Mouse (Mus musculus): ENCODE measurements around the gene Tcirg1. TPM values are rescaled to one million over a fixed set of nuclear protein-coding genes. Genes with fewer than 3 reads are reported as not detected.

Gene Tcirg1
- total and polyA plus RNA-seq, 3 experiments: 7.4 to 50.5 (median 12.4) TPM

- Histone ChIP-seq H3K9ac (ENCODE audit: low read depth, low read length) (no peak overlapping the region), H3K27me3 (ENCODE audit: control insufficient read depth, insufficient read depth, low read length) (no peaks in the 10 kb centered on the region), H3K4me3 (no peak overlapping the region), H3K4me1 (ENCODE audit: control insufficient read depth, insufficient read depth, low read length) (no peaks in the 10 kb centered on the region; the same call in 1 of the 2 replicates), H3K36me3 (ENCODE audit: control insufficient read depth, insufficient read depth, low read length) (no peaks in the 10 kb centered on the region), H3K27ac (no peak overlapping the region), H3K79me2 (replicated peaks; ENCODE audit: control insufficient read depth, insufficient read depth, low read length) (no peaks in the 10 kb centered on the region)
- 80% methylated on average over 14 of the region's 14 CpGs for WGBS
- TF ChIP-seq CTCF (IDR thresholded peaks at IDR 0.05) (no peak), EP300 (IDR thresholded peaks at IDR 0.05; ENCODE audit: insufficient read depth, low read depth, low read length) (no peak), POLR2A (IDR thresholded peaks at IDR 0.05; ENCODE audit: insufficient read depth, low read depth, low read length) (no peak)
- intact Hi-C loops (cut with DNase I): no loop called here
- no peak for DNase-seq
Measured at GRCm38 (mm10) chr19:3948546-3948945, 41.6 kb upstream of the Tcirg1 start.

GRCm38 (mm10) chr19:3947813-3948212 lies 40.9 kb upstream of the Tcirg1 start:
- no peak for DNase-seq
- intact Hi-C loops (cut with DNase I): loop anchor here (1.0 kb wide), 1 partner anchor 65 kb away; no protein-coding TSS in a partner anchor
- no peaks in the 10 kb centered on the region for H3K36me3 ChIP-seq (ENCODE audit: control insufficient read depth, insufficient read depth, low read length)
- H3K27ac ChIP-seq: no peak overlapping the region
- H3K79me2 ChIP-seq (replicated peaks; ENCODE audit: control insufficient read depth, insufficient read depth, low read length): no peaks in the 10 kb centered on the region
- H3K4me3 ChIP-seq: no peak overlapping the region
- H3K9ac ChIP-seq (ENCODE audit: low read depth, low read length): no peak overlapping the region
- H3K4me1 ChIP-seq (ENCODE audit: control insufficient read depth, insufficient read depth, low read length): no peaks in the 10 kb centered on the region; the same call in 1 of the 2 replicates
- TF ChIP-seq EP300 (IDR thresholded peaks at IDR 0.05; ENCODE audit: insufficient read depth, low read depth, low read length): no peak
- TF ChIP-seq CTCF (IDR thresholded peaks at IDR 0.05): no peak
- TF ChIP-seq POLR2A (IDR thresholded peaks at IDR 0.05; ENCODE audit: insufficient read depth, low read depth, low read length): no peak
- 77% methylated on average over 3 of the region's 3 CpGs for WGBS
- no peaks in the 10 kb centered on the region for H3K27me3 ChIP-seq (ENCODE audit: control insufficient read depth, insufficient read depth, low read length)

GRCm38 (mm10) chr19:3946715-3947114 lies 39.8 kb upstream of the Tcirg1 start:
- Histone ChIP-seq H3K9ac (ENCODE audit: low read depth, low read length) (no peak overlapping the region), H3K79me2 (replicated peaks; ENCODE audit: control insufficient read depth, insufficient read depth, low read length) (no peaks in the 10 kb centered on the region), H3K27me3 (ENCODE audit: control insufficient read depth, insufficient read depth, low read length) (no peaks in the 10 kb centered on the region), H3K27ac (peak overlapping the region; percentile 47; the same call in 1 of the 2 replicates), H3K4me1 (ENCODE audit: control insufficient read depth, insufficient read depth, low read length) (no peaks in the 10 kb centered on the region; the same call in 1 of the 2 replicates), H3K36me3 (ENCODE audit: control insufficient read depth, insufficient read depth, low read length) (no peaks in the 10 kb centered on the region), H3K4me3 (no peak overlapping the region)
- intact Hi-C loops (cut with DNase I): loop anchor here (1.0 kb wide), 2 partner anchors 34 to 67 kb away; no protein-coding TSS in a partner anchor
- WGBS: 31% methylated on average over 2 of the region's 2 CpGs
- TF ChIP-seq CTCF (IDR thresholded peaks at IDR 0.05) (peak; percentile 100), POLR2A (IDR thresholded peaks at IDR 0.05; ENCODE audit: insufficient read depth, low read depth, low read length) (no peak), EP300 (IDR thresholded peaks at IDR 0.05; ENCODE audit: insufficient read depth, low read depth, low read length) (peak; percentile 75; the same call in 1 of the 2 replicates)
- DNase-seq: peak; percentile 62 to 70

GRCm38 (mm10) chr19:3945872-3946564 lies 39.1 kb upstream of the Tcirg1 start:
- TF ChIP-seq CTCF (IDR thresholded peaks at IDR 0.05) (no peak), POLR2A (IDR thresholded peaks at IDR 0.05; ENCODE audit: insufficient read depth, low read depth, low read length) (no peak), EP300 (IDR thresholded peaks at IDR 0.05; ENCODE audit: insufficient read depth, low read depth, low read length) (peak; percentile 88)
- H3K4me1 ChIP-seq (ENCODE audit: control insufficient read depth, insufficient read depth, low read length): no peaks in the 10 kb centered on the region; the same call in 1 of the 2 replicates
- intact Hi-C loops (cut with DNase I): loop anchor here (1.0 kb wide), 1 partner anchor 34 kb away; no protein-coding TSS in a partner anchor
- no peak overlapping the region for H3K9ac ChIP-seq (ENCODE audit: low read depth, low read length)
- WGBS: 21% methylated on average over 10 of the region's 10 CpGs
- no peaks in the 10 kb centered on the region for H3K79me2 ChIP-seq (replicated peaks; ENCODE audit: control insufficient read depth, insufficient read depth, low read length)
- H3K27ac ChIP-seq: peak overlapping the region; percentile 47; the same call in 1 of the 2 replicates
- DNase-seq: no peak
- H3K36me3 ChIP-seq (ENCODE audit: control insufficient read depth, insufficient read depth, low read length): no peaks in the 10 kb centered on the region
- no peaks in the 10 kb centered on the region for H3K27me3 ChIP-seq (ENCODE audit: control insufficient read depth, insufficient read depth, low read length)
- H3K4me3 ChIP-seq: no peak overlapping the region

- Histone ChIP-seq H3K4me1 (ENCODE audit: control insufficient read depth, insufficient read depth, low read length) (no peaks in the 10 kb centered on the region; the same call in 1 of the 2 replicates), H3K27me3 (ENCODE audit: control insufficient read depth, insufficient read depth, low read length) (no peaks in the 10 kb centered on the region), H3K9ac (ENCODE audit: low read depth, low read length) (no peak overlapping the region), H3K4me3 (no peak overlapping the region), H3K36me3 (ENCODE audit: control insufficient read depth, insufficient read depth, low read length) (no peaks in the 10 kb centered on the region), H3K27ac (no peak overlapping the region), H3K79me2 (replicated peaks; ENCODE audit: control insufficient read depth, insufficient read depth, low read length) (no peaks in the 10 kb centered on the region)
- 36% methylated on average over 27 of the region's 27 CpGs for WGBS
- intact Hi-C loops (cut with DNase I): no loop called here
- peak; percentile 20; the same call in 1 of the 2 replicates for TF ChIP-seq CTCF (IDR thresholded peaks at IDR 0.05)
- no peak for TF ChIP-seq EP300 (IDR thresholded peaks at IDR 0.05; ENCODE audit: insufficient read depth, low read depth, low read length)
- TF ChIP-seq POLR2A (IDR thresholded peaks at IDR 0.05; ENCODE audit: insufficient read depth, low read depth, low read length): no peak
- peak in 1 of 2 experiments; percentile 65 for DNase-seq
Measured at GRCm38 (mm10) chr19:3942986-3943735, 36.2 kb upstream of the Tcirg1 start.
